ENCODE assay signal across 10 mouse cellular contexts in genomic region chr11:78566775-78567174, GRCm38 (mm10). TPM values are rescaled to one million over a fixed set of nuclear protein-coding genes. Genes with fewer than 3 reads are reported as not detected.
A peak's percentile ranks its signal among the peaks of the same experiment; 100 is the strongest.
DNase-seq lines count a peak whose midpoint lies in the region; ATAC-seq and TF ChIP-seq lines count a peak whose summit lies in the region.
"Had no signal": no experiment of that assay in that cellular context is flagged by ENCODE, and none has a peak within 500 bp of the region (broad histone marks: within the 10 kb centered on the region; RNA-seq: fewer than 3 reads in every experiment).

No protein-coding gene starts in this region.

- no peak for ATAC-seq in liver, embryonic 11.5 days (replicated peaks; ENCODE audit: low FRiP score)
- no peak for ATAC-seq in liver, embryonic 12.5 days
- peak; percentile 45; the same call in 1 of the 2 replicates for ATAC-seq in liver, embryonic 16.5 days (ENCODE audit: low read depth)
- ATAC-seq in cerebellum, adult (ENCODE audit: insufficient number of reproducible peaks, low FRiP score, low TSS enrichment): no peak

- peaks cover 7% of the 10 kb centered on the region for H3K4me1 ChIP-seq in liver, embryonic 11.5 days (replicated peaks; ENCODE audit: control insufficient read depth, insufficient read depth, low read length)
- peaks cover 20% of the 10 kb centered on the region; the same call in 1 of the 2 replicates for H3K4me1 ChIP-seq in liver, embryonic 12.5 days
- no peaks in the 10 kb centered on the region; the same call in 1 of the 2 replicates for H3K4me1 ChIP-seq in liver, embryonic 16.5 days (ENCODE audit: control insufficient read depth, low read depth, low read length)
- no peaks in the 10 kb centered on the region for H3K4me1 ChIP-seq in thymus, adult 2 months (replicated peaks; ENCODE audit: control insufficient read depth, insufficient read depth, low read length)

- TF ChIP-seq CTCF in thymus, adult 2 months (IDR thresholded peaks at IDR 0.05; ENCODE audit: borderline replicate concordance, control insufficient read depth, extremely low read depth, insufficient read depth, low read length, poor library complexity): no peak

- no peak for DNase-seq in liver, embryonic 11.5 days (ENCODE audit: low spot score)
- peak; percentile 28 for DNase-seq in heart, postnatal 25 days (ENCODE audit: low spot score)
- DNase-seq in yolk sac, embryonic 10.5 days (ENCODE audit: low spot score): peak; percentile 61
- no peak for DNase-seq in thymus, adult 2 months
- no peak for DNase-seq in cerebellum, adult 9-10 months
- DNase-seq: cerebellum, adult 18-20 months had no signal

- H3K27ac ChIP-seq in liver, embryonic 11.5 days (ENCODE audit: low read depth, low read length): peak overlapping the region; percentile 25
- H3K27ac ChIP-seq in liver, embryonic 12.5 days: no peak overlapping the region; the same call in 1 of the 2 replicates
- H3K27ac ChIP-seq in liver, embryonic 16.5 days (ENCODE audit: low read length): 0 out of 2 replicates have a peak overlapping the region, but pooled peaks have one; percentile 21
- H3K27ac ChIP-seq in thymus, adult 2 months (ENCODE audit: control insufficient read depth, insufficient read depth, low read length): no peak overlapping the region

- no peak overlapping the region; the same call in 1 of the 2 replicates for H3K4me2 ChIP-seq in liver, embryonic 11.5 days
- no peak overlapping the region for H3K4me2 ChIP-seq in liver, embryonic 12.5 days
- no peak overlapping the region for H3K4me2 ChIP-seq in liver, embryonic 16.5 days (ENCODE audit: low read depth, low read length)

- intact Hi-C loops in heart, postnatal 25 days (cut with DNase I): loop anchor here (10.0 kb wide), 1 partner anchor 388 kb away; no protein-coding TSS in a partner anchor

- no peaks in the 10 kb centered on the region for H3K27me3 ChIP-seq in liver, embryonic 11.5 days (replicated peaks; ENCODE audit: control insufficient read depth, insufficient read depth, low read length)
- H3K27me3 ChIP-seq in liver, embryonic 12.5 days (replicated peaks): no peaks in the 10 kb centered on the region
- no peaks in the 10 kb centered on the region for H3K27me3 ChIP-seq in liver, embryonic 16.5 days (ENCODE audit: control insufficient read depth, insufficient read depth, low read depth, low read length)
- H3K27me3 ChIP-seq in thymus, adult 2 months (ENCODE audit: control insufficient read depth, insufficient read depth, low read length): no peaks in the 10 kb centered on the region

- 34% methylated on average over 6 of the region's 6 CpGs for WGBS in liver, embryonic 11.5 days
- WGBS in liver, embryonic 12.5 days (ENCODE audit: insufficient replicate concordance): 35% methylated on average over 6 of the region's 6 CpGs
- WGBS in liver, embryonic 16.5 days (ENCODE audit: insufficient replicate concordance): 30% methylated on average over 6 of the region's 6 CpGs
- 80% methylated on average over 6 of the region's 6 CpGs for WGBS in thymus, adult 2 months

- TF ChIP-seq POLR2A in thymus, adult 2 months (IDR thresholded peaks at IDR 0.05; ENCODE audit: control insufficient read depth, extremely low read depth, insufficient read depth, low read length, poor library complexity): no peak

- H3K4me3 ChIP-seq in liver, embryonic 11.5 days (ENCODE audit: low read depth, low read length): no peak overlapping the region
- no peak overlapping the region for H3K4me3 ChIP-seq in liver, embryonic 12.5 days
- H3K4me3 ChIP-seq in liver, embryonic 16.5 days (ENCODE audit: low read depth, low read length): no peak overlapping the region
- H3K4me3 ChIP-seq in thymus, adult 2 months (ENCODE audit: control insufficient read depth, insufficient read depth, low read length): no peak overlapping the region

- no peaks in the 10 kb centered on the region for H3K9me3 ChIP-seq in liver, embryonic 11.5 days (ENCODE audit: control insufficient read depth, low read length)
- no peaks in the 10 kb centered on the region for H3K9me3 ChIP-seq in liver, embryonic 12.5 days (replicated peaks)
- no peaks in the 10 kb centered on the region for H3K9me3 ChIP-seq in liver, embryonic 16.5 days (replicated peaks; ENCODE audit: control insufficient read depth, low read length)
- H3K9me3 ChIP-seq: G1E had no signal

- H3K36me3 ChIP-seq in liver, embryonic 11.5 days (ENCODE audit: control insufficient read depth, insufficient read depth, low read length): peaks cover 7% of the 10 kb centered on the region; the same call in 1 of the 2 replicates
- H3K36me3 ChIP-seq in liver, embryonic 12.5 days: peaks cover 20% of the 10 kb centered on the region
- no peaks in the 10 kb centered on the region for H3K36me3 ChIP-seq in liver, embryonic 16.5 days (ENCODE audit: control insufficient read depth, insufficient read depth)
- peaks cover 9% of the 10 kb centered on the region for H3K36me3 ChIP-seq in thymus, adult 2 months (ENCODE audit: control insufficient read depth, insufficient read depth, low read length)

- H3K9ac ChIP-seq in liver, embryonic 11.5 days (ENCODE audit: low read depth, low read length): no peak overlapping the region
- no peak overlapping the region for H3K9ac ChIP-seq in liver, embryonic 12.5 days
- H3K9ac ChIP-seq in liver, embryonic 16.5 days (ENCODE audit: low read depth, low read length): no peak overlapping the region

RNA-seq across cellular contexts. Expression of gene Tmem97, which starts 16.2 kb away (rescaled TPM):
- 173 and 183 TPM in 2 replicates for polyA plus RNA-seq in liver, embryonic 11.5 days (2014; fragmentation: Nextera tagmentation; extraction: Ambion mirVana)
- 111 and 128 TPM in 2 replicates for polyA plus RNA-seq in liver, embryonic 12.5 days (2016; fragmentation: Nextera tagmentation; extraction: Ambion mirVana)
- 1 to 10 TPM; 5.3 to 5.5 TPM for total RNA-seq in heart, postnatal 25 days (2021)
- 101 and 110 TPM in 2 replicates for polyA plus RNA-seq in liver, embryonic 16.5 days (2015; fragmentation: Nextera tagmentation; extraction: Ambion mirVana)
- polyA plus RNA-seq in thymus, adult 2 months (2012; rRNA removed): 20.6 and 21.6 TPM in 2 replicates

RNA-seq across cellular contexts. Expression of gene Ift20, which starts 30.6 kb away (rescaled TPM):
- 112 and 114 TPM in 2 replicates for polyA plus RNA-seq in liver, embryonic 11.5 days (2014; fragmentation: Nextera tagmentation; extraction: Ambion mirVana)
- 81.7 and 84.7 TPM in 2 replicates for polyA plus RNA-seq in liver, embryonic 12.5 days (2016; fragmentation: Nextera tagmentation; extraction: Ambion mirVana)
- total RNA-seq in heart, postnatal 25 days (2021): 10 to 100 TPM; 39.0 to 45.5 TPM
- polyA plus RNA-seq in liver, embryonic 16.5 days (2015; fragmentation: Nextera tagmentation; extraction: Ambion mirVana): 61.2 and 61.4 TPM in 2 replicates
- polyA plus RNA-seq in thymus, adult 2 months (2012; rRNA removed): 58.4 and 60.7 TPM in 2 replicates

RNA-seq across cellular contexts. Expression of gene Tnfaip1, which starts 30.6 kb away (rescaled TPM):
- polyA plus RNA-seq in liver, embryonic 11.5 days (2014; fragmentation: Nextera tagmentation; extraction: Ambion mirVana): 42.1 and 42.2 TPM in 2 replicates
- polyA plus RNA-seq in liver, embryonic 12.5 days (2016; fragmentation: Nextera tagmentation; extraction: Ambion mirVana): 22.3 and 22.6 TPM in 2 replicates
- 10 to 100 TPM; 39.1 to 41.9 TPM for total RNA-seq in heart, postnatal 25 days (2021)
- 15.1 and 16.9 TPM in 2 replicates for polyA plus RNA-seq in liver, embryonic 16.5 days (2015; fragmentation: Nextera tagmentation; extraction: Ambion mirVana)
- polyA plus RNA-seq in thymus, adult 2 months (2012; rRNA removed): 13.4 and 14.3 TPM in 2 replicates

RNA-seq across cellular contexts. Expression of gene Poldip2, which starts 54.8 kb away (rescaled TPM):
- polyA plus RNA-seq in liver, embryonic 11.5 days (2014; fragmentation: Nextera tagmentation; extraction: Ambion mirVana): 151 and 154 TPM in 2 replicates
- polyA plus RNA-seq in liver, embryonic 12.5 days (2016; fragmentation: Nextera tagmentation; extraction: Ambion mirVana): 96.0 and 96.7 TPM in 2 replicates
- 100 to 1,000 TPM; 152 to 154 TPM for total RNA-seq in heart, postnatal 25 days (2021)
- 62.5 and 63.6 TPM in 2 replicates for polyA plus RNA-seq in liver, embryonic 16.5 days (2015; fragmentation: Nextera tagmentation; extraction: Ambion mirVana)
- polyA plus RNA-seq in thymus, adult 2 months (2012; rRNA removed): 41.3 and 43.6 TPM in 2 replicates

RNA-seq across cellular contexts. Expression of gene Tmem199, which starts 54.8 kb away (rescaled TPM):
- polyA plus RNA-seq in liver, embryonic 11.5 days (2014; fragmentation: Nextera tagmentation; extraction: Ambion mirVana): 59.9 and 61.9 TPM in 2 replicates
- polyA plus RNA-seq in liver, embryonic 12.5 days (2016; fragmentation: Nextera tagmentation; extraction: Ambion mirVana): 40.6 and 41.7 TPM in 2 replicates
- total RNA-seq in heart, postnatal 25 days (2021): 10 to 100 TPM; 10.5 to 10.8 TPM
- 17.0 and 17.2 TPM in 2 replicates for polyA plus RNA-seq in liver, embryonic 16.5 days (2015; fragmentation: Nextera tagmentation; extraction: Ambion mirVana)
- 13.5 and 17.3 TPM in 2 replicates for polyA plus RNA-seq in thymus, adult 2 months (2012; rRNA removed)

Comparison
In these comparisons a context has a peak if more than half of its experiments do, and no peak if none do; other contexts are left out.
1. H3K27ac ChIP-seq: peak in liver, embryonic 11.5 days (single experiment) and liver, embryonic 16.5 days (single experiment); none in liver, embryonic 12.5 days (single experiment) and thymus, adult 2 months (single experiment).
2. DNase-seq: peak in heart, postnatal 25 days (single experiment) and yolk sac, embryonic 10.5 days (single experiment); none in liver, embryonic 11.5 days (single experiment), thymus, adult 2 months (single experiment) and cerebellum, adult 9-10 months (single experiment).